Mouse (Mus musculus): Measurements from ENCODE around the gene Sh3yl1.

Sh3yl1 gene

DNA sequence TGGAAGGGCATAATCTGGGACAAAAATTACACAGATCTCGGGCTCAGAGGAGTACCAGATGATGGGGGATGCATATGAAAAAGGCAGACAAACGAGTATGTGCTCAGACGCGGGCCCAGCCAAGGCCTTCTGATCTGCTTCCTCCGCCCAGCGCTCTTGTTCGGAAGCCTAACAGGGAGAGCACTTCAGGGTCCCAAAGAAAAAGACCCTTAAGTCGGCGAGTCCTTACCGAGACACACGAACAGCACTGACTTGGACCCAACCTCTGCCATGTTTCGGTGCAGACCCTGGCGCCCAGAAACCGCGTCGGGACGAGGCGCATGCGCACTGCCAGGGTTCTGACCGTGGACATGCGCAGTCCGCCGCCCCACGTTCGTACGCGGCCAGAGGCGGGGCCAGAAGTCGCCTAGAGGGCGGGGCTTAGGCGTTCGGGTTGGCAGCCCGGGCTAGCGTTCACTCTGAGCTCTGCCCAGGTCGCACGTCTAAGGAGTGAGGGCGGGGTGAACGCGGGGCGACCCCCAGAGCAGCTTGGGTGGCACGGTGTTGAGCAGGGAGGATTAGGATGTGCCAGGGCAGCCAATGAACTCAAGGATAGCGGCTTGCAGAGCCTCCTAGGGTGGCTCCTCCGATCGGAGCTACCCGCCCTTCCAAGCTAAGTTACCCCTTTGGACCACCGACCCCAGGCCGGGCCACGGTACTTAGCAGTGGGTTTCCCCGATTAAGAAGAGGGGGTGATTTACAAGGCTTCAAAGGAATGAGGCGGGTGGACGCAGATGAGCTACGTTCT lies at the start of gene Sh3yl1, which contains the start of gene Acp1:
Sh3yl1 (plus strand) TSS at position 408 of the 787 bp plus-strand sequence.
Acp1 (minus strand) TSS at position 329 of the 787 bp plus-strand sequence.
- DNase-seq: peak; percentile 95 to 98

DNA sequence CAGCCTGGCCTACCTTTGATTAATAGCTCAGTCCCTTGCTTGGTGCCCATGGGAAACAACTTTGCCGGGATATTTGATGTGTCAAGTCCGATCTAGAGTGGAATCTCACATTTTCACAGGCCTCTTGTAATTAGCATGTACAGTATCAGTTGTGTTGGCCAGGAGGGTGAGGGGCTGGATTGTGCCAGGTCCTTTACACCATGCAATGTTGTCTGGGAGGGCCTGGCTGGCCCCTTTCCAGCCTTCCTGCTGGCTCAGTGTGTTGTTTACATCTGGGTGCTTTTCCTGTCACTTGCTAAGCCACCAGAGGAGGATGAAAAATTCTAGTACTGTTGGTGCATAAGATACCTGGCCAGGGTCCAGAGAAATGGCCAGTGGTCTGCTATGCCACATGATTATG lies 47.1 kb upstream of the Sh3yl1 start:
- DNase-seq: no peak

DNA sequence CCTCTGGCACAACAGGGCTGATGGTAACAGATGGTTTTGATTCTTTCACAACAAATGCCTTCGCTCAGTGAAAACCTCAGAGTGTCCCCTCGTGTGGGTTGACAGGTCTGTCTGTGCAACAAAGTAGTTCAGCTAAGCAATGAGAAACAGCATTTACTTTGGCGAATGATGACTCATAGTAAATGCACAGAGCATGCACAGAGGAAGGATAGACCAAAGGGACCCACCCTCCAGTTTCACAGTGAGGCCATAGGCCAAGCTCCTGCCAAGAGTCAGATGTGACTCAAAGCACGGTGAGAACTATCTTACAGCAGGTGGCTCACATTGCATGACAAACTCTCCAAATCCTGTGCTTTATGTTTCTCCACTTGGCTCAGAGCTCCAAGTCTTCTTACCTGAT lies 45.7 kb upstream of the Sh3yl1 start:
- DNase-seq: no peak

DNA sequence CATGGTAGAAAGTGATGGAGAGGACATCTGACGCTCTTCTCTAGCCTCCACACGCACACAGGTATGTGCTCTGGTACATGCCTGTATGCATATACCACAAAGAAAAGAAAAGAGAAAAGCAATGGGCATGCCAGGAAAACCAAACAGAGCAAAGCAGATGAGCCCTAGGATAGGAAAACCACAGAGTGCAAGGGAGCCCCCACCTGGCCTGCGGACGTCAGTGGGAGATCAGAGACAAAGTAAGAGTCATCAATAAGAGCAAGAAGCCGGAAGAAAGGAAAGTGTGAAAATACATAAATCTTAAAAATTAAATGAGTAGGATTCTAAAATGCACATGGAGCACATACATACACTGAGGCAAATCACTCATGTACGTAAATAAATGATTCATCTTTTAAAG lies 32.0 kb upstream of the Sh3yl1 start:
- peak; percentile 11 to 60 for DNase-seq

DNA sequence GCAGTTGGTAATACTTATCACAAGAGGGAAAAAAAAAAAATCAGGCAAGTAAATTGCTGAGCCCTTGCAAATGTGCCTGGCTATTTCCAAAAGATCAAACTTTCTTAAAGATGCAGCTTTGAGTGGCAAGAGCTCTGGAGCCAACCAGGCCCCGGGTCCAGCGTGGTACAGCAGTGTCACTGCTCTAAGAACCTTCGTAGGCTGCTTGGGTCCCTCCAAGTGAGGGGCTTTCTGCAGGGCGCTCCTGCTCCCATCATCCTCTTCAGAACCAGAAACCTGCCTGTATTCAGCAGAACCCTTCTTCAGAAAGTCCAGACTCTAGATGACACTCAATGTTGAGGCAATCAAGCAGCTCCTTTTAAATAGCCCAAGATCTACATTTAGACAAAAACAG lies 27.9 kb upstream of the Sh3yl1 start:
- no peak for DNase-seq

DNA sequence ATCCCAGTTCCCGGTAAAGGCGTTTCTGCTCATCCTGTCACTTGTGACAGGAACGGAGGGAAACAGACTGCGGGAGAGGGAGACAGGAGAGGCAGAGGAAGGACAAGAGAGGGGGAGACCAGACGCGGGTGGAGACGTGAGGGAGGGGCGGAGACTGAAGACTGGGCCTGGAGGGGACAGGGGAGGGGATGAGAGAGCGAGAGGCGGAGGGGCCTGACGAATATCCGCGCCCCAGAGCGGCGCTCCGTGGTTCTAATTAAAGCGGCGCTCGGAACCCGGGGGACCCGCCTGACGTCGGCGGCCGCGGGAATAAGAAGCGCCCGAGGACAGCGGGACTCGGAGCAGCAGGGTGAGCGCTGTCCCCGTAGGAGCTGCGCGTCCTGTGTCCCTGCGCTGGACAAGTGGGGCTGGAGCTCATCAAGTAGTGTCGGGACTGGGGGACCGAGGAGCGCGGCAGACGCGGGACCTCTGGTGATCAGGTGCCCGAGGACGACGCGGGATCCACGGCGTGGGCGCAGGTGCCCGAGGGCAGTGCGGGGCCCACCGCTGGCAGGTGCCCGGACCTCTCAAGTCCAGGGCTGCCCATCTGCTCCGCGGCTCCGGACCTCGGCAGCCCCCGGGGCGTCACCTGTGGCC lies 27.4 kb upstream of the Sh3yl1 start, which contains the start of gene Alkal2:
Alkal2 (plus strand) TSS at position 337 of the 636 bp plus-strand sequence.
- peak in 1 of 2 experiments; percentile 29 for DNase-seq

DNA sequence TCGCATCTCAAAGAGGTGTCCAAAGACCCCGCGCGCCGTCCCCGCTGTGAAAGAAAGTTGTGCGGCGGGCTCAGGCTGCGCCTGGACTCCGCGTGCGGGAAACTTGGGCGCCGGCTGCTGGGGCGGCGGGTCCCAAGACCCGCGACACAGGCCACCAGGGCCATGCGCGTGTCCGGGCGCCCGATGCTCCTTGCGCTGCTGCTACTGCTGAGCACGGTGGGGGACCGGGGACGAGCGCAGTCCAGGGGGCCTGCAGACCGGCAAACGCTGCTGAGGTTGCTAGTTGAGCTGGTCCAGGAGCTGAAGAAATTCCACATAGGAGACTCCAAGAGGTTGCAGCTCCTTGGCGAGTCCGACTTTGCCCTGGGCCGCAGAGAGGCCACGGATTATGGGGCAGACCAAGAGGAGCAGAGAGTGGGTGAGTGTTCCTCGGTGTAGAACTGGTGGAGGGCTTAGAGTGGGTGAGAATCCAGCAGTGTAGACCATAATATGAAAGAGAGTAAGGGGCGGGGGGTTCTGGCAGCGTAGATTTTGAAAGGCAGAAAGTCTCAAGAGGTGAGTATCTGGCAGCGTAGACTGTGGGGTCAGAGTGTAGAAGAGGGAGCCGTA lies 26.7 kb upstream of the Sh3yl1 start:
- peak in 1 of 2 experiments; percentile 32 for DNase-seq

DNA sequence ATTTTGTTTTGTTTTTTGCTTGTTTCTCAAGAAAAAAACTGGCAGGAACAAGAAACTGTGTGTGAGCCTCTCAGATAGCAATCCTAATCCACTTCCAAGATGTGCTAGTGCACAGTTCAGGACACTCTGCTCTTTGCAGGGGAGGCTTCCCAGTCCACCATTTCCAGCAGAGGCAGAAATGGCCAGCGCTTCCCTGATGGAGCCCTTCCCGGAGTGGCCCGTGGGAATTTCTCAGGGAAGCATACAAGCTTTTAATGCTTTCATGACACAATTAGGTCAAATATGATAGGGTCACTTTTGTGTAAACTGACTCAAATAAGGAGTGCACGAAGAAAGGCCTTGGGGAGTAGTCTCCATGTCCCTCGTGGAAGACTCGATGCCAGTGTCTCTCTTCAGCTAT lies 25.6 kb upstream of the Sh3yl1 start:
- DNase-seq: no peak

DNA sequence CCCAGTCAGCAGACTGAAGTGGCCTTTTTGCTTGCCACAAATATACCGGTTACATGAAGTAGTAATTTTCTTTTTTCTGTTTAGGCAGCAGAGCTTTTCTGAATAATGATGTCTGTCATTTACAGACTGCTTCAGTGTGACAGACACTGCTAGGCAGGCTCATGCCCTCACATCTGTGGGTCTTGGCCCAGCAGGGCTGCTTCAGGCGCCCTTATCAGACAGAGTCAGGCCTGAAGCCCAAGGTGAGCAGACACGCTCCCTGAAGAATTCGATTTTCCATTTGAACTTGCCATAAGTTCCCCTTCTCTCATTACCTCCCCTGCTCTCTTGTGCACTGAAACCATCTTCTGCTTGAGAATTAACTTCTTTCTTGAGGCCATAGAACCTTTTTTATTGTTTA lies 23.5 kb upstream of the Sh3yl1 start:
- DNase-seq: no peak

DNA sequence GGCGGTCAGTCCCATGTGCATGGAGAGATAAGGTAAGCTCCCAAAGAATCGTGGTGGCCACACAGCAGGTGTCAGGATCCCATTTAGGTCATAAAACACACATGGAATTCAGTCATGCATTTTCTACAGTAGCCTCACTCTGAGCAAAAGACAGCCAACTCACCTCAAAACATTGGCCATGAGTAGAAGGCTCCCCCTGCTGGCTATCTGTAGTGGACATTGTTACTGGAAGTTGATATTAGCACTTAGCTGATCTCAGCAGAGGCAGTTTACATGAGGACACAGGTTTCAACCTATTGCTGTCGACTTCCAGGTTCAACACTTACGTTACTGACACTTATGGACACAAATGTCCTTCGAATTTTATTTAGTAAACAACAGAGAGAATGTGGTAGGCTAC lies 21.4 kb upstream of the Sh3yl1 start:
- peak; percentile 71 to 86 for DNase-seq

DNA sequence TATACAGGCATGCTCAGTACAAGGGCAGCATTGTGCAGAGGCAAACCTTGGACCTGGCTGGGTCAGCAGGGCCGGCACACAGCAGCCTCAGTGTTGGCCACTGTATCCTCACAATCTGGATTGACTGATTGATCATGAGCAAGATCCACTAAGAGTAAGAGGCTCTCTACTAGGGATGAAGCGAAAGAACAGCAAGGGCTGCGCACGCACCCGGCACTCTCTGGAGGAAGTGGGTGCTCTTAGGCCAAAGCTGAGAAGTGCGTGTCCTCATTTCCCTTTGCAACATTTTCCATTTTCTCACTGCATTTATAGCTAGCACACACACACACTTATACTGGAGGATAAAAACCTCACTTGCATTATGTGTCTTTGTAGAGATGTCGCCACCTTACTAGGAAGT lies 20.0 kb upstream of the Sh3yl1 start:
- DNase-seq: no peak

DNA sequence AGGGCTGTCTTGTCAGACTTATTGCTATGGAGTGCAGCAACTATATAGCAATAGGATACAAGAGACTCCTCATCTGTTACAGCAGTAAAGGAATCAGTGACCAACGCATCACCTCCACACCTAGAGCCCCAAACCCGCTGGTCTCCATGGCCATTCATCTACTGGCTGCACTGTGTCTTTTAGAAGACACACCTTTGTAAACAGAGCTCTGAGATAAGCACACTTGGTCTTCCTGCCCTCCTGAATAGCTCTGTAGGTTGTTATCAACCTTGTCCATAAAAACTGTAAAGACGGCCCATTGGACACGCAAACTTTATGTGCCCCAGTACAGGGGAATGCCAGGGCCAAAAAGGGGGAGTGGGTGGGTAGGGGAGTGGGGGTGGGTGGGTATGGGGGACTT lies 14.4 kb upstream of the Sh3yl1 start:
- DNase-seq: no peak

DNA sequence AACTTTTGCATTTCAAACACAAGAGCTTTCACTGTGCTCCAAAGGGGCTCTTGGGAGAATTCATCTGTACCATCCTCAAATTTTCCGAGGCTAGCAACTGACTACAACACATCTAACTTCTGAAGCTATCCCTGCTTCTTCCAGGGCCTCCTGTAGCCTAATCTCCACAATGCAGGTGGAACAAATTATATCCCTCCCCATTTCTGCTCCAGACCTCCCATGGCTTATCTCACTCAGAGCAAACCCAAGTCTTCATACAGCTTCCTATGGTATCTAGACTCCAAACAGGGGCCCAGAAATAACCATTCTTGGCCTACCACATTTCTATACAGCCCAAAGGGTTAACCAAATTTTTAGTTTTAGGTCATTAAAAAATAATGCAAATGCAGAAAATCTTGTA lies 2.8 kb upstream of the Sh3yl1 start:
- no peak for DNase-seq

DNA sequence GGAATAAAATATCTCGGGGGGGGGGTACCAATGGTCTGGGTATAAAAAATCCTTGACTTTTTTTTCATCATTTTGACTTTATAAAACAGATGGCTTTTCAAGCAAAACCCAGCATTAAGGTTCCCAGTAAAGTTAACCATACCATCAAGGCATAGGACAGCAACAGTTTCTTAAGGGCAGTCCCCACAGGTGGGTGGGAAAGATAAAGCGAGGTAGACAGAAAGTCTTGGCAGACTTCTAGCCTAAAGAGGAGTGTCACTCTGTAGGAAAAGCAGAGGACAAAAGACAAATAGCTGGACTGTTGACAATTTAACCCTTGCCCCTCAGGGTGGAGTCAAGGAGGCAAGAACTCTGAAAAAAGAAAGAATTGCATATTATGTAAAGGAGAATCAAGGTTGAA lies 1.6 kb upstream of the Sh3yl1 start:
- DNase-seq: peak in 1 of 2 experiments; percentile 7

DNA sequence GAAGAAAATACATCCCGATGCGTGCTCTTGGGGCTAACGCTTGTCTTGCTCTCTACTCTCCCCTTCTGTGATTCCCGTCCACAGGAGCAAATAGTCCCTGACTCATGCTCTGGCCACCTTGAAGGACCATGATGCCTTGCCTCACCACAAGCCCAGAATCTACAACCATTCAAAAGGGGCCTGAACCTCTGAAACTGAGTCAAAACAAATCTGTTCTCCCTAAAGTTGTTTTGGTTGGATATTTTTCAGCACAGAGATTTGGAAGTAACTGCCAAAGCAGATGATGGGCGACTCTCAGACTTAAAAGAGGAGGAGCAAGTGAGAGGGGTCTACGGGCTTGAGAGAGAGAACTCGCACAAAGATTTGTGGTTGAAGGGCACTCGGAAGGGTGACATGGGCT lies 608 bp upstream of the Sh3yl1 start:
- no peak for DNase-seq

DNA sequence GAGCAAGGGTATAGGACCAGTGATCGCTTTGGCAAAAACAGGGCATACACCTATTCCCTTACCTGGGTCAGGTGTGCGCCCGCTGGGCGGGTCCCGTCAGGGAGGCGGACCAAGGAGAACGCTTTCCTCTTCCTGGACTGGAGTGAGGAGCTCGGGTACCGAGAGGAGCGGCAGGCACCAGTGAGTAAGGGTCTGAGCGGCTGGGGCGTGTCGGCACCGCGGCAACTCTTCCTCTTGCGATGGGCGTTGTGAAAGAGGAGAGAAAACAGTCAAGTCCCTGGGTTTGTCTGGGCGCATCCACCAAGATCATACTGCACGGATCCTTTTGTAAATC lies 547 bp downstream of the Sh3yl1 start:
- peak; percentile 74 to 81 for DNase-seq

DNA sequence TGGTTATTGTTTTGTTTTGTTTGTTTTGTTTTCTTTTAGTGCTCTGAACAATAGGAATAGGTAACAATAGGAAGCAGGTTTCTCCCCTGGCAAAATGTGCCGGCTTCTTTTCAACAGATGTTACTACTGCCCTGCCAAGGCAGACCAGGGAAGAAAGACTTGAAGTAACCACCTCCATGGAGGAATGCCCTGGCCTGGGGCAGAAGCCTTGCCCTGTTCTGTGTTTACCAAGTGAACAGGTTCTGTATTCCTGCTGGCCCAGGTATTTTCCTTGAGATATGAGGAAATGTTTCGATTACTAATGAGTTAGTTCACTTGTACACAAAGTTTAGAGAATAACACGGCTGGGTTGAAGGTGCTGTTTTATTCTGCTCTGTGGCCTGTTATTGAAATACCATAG lies 1.4 kb downstream of the Sh3yl1 start:
- peak; percentile 39 to 48 for DNase-seq

DNA sequence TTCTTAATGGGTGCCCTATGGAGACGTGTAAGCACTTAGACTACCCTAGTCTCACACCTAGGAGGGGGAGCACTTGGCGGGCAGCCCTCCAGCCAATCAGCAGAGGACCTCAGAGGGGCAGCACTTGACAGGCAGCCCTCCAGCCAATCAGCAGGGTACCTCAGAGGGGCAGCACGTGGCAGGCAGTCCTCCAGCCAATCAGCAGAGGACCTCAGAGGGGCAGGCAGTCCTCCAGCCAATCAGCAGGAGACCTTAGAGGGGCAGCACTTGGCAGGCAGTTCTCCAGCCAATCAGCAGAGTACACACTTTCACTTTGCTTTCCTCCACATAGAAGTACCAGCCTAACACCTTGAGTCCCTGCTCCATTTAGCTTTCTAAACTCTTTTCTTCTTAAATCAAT lies 10.9 kb downstream of the Sh3yl1 start:
- DNase-seq: peak in 1 of 2 experiments; percentile 16

DNA sequence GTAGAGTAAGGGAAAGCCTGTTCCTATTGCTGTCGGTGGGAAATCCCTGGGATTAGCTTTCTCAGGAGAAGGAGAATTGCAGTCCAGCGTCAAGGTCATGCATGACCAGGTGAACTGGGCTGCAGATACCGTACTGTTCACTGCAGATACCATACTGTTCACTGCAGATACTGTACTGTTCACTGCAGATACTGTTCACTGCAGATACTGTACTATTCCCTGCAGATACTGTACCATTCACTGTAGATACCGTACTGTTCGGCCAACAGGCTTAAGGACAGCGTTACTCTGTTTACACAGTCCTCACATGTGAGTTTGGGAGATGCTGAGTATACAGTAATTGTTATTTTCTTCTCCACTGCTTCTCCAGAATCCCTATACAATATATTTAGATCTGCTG lies 16.7 kb downstream of the Sh3yl1 start:
- no peak for DNase-seq

DNA sequence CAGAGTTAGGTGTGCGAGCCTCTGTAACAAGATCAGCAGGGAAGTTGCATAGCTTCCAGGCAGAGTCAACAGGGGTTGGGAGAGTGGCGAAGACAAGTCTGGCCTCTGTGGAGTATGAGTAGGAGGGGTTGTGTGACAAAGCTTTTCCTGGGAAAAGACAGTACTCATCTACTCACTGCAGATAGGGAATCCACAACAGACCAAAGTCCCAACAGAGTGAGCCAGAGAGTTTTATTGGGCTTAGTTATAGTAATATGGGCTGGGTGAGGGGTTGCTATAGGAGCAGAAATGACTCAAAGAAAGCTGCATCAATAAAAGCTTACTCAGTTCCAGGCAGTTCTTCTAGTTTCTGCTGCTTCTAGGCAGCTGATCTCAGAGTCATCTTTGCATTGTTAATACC lies 21.8 kb downstream of the Sh3yl1 start:
- no peak for DNase-seq

DNA sequence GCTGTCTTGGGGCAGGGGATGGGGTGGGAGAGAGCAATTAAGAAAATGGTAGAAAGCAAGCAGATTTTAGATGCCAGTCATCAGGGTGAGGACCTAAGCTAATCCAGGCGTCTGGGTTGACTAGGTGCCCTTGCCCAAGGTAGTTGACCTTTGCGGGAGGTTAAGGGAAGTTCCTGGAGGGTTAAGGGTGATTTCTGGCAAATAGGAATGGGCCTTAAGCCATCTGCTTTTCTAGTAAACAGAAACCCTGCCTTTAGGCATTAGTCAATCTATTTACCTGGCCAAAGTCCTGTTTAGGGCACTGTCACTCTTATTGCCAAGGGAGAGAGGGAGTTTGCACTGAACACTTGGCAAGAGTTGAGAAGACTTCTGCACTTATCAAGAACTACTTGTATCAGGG lies 25.4 kb downstream of the Sh3yl1 start:
- DNase-seq: peak; percentile 34 to 42

DNA sequence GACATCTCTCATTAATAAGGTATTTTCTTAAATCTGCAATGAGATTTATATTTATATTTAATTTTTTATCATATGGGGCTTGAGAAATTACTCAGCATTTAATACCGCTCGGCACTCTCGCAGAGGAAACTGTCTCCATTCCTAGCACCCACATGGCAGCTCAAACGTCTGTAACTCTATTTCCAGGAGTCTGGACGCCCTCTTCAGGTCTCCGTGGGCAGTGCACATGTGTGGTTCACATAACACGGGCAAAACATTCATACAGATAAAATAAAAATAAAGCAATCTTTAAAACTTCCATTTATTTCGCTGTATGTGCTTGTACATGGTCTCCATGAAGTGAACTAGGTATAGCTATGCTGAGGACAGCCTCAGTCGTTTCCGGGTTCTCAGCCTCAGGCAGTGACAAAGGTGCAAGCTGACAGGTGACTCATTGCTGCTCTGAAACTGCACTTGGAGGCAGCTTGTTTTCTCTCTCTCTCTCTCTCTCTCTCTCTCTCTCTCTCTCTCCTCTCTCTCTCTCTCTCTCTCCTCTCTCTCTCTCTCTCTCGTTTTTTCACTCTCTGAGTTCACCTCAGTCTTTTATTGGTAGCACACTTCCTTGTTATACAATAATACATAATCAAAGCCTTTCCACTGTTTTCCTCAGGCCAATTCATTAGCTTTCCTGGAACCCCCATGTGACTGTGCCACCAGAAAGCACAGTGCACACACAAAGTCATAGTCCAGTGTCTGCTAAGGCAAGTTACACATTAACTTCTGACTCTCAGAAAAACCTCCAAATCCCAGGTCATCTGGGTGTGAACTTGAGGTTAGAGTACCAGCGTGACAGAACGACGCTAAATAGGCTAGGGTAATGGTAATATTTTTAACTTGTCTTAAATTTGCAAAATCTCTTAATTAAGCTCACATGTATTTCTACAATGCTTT lies 31.9 kb downstream of the Sh3yl1 start:
- peak; percentile 50 to 89 for DNase-seq

DNA sequence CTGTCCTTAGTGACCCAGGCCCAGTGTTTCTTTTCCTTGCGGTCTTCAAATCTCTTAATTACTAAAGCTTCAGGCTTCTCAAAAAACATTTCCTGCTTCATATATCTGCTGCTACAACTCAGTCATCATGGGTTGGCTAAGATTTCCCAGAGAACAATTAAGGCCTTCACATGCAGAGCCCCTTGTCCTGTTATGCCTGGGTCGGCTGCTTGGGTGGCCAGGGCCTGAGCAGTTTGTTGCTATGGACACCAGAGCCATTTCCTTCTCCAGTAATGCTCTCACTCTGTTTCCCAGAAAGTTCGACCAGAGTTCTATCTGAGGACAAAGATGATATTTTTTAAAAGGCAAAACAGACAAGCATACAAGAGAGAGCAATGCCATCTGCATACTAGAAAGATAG lies 32.7 kb downstream of the Sh3yl1 start:
- DNase-seq: no peak
